Comparison of ENCODE assay signal across 1 mouse cellular context in the genomic region with DNA sequence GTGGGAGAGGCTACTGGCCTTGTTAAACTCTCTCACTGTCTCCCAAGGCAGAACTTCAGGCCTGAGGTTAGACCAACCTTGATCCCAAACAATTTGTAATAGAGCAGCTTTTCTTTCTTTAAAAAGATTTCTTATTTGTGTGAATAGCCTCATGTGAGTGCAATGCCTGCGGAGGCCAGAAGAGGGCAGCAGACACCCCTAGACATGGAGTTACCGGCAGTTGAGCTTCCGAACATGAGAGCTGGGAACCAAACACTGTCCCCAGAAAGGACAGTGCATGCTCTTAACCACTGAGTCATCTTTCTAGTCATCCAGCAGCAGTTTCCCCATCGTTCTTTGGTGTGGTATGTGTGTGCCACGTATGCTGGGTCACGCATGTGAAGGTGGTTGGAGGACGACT.
TF ChIP-seq lines count a peak whose summit lies in the region.

No protein-coding gene starts in this region.

TF ChIP-seq in ES-E14, 5 proteins besides CTCF, POLR2A, EP300 and RAD21:
- TF ChIP-seq HCFC1 (IDR thresholded peaks at IDR 0.05; ENCODE audit: borderline replicate concordance, insufficient read depth, low read length) (peak; percentile 47; the same call in 1 of the 2 replicates), CHD2 (IDR thresholded peaks at IDR 0.05; ENCODE audit: low read depth, low read length) (no peak)
TF ChIP-seq in ES-E14: peak in this region for 1.
